Comparison of ENCODE assay signal across 9 mouse cellular contexts in the genomic region with DNA sequence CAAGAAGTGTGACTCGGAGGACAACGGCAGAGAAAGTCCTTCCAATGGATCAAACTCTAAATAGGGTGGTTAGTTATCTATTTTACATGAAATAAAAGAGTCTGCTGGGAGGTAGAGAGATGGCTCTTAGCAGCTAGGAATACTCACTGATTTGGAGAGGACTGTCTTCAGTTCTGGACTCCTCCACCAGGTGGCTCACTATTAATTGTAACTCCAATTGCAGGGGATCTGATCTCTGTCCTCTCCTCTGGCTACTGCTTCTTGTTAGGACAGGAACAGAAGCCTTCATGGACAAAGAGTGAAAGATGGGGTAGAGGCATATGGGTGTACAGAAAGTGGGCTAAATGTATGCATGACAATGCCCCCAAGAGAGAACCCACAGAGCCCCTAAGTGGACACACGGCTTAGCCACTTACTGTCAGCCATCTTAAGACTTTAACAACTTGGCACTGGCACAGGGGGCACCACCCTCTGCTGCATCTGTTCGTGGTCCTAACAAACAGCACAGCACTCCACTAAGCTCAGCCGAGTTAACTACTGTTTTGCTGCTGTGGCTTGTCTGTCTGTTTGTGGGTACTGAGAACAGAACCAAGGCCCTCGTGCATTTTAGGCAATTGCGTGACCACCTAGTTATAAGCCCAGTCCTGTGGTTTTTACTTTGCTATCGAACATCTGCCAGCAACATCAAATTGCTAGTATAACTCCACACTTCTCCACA. TPM values are rescaled to one million over a fixed set of nuclear protein-coding genes. Genes with fewer than 3 reads are reported as not detected.
DNase-seq lines count a peak whose midpoint lies in the region; ATAC-seq and TF ChIP-seq lines count a peak whose summit lies in the region.
"Had no signal": no experiment of that assay in that cellular context is flagged by ENCODE, and none has a peak within 500 bp of the region (broad histone marks: within the 10 kb centered on the region; RNA-seq: fewer than 3 reads in every experiment).

No protein-coding gene starts in this region.

- H3K4me3 ChIP-seq in gastrocnemius, adult 2 months, result no peak overlapping the region
- H3K4me3 ChIP-seq in embryonic facial prominence, embryonic 11.5 days (ENCODE audit: low read depth, low read length), result no peak overlapping the region
- no peak overlapping the region for H3K4me3 ChIP-seq in kidney, postnatal 0 days (replicated peaks; ENCODE audit: low read depth, low read length)
- H3K4me3 ChIP-seq in lung, embryonic 14.5 days (ENCODE audit: low read depth, low read length), result no peak overlapping the region
- H3K4me3 ChIP-seq in spleen, adult 2 months (ENCODE audit: extremely low read depth, insufficient read depth, insufficient read length), result no peak overlapping the region

- H3K9ac ChIP-seq in embryonic facial prominence, embryonic 11.5 days (replicated peaks; ENCODE audit: low read length), result no peak overlapping the region
- no peak overlapping the region for H3K9ac ChIP-seq in kidney, postnatal 0 days (ENCODE audit: low read depth, low read length)
- H3K9ac ChIP-seq in lung, embryonic 14.5 days, result no peak overlapping the region

- no peaks in the 10 kb centered on the region for H3K36me3 ChIP-seq in embryonic facial prominence, embryonic 11.5 days (replicated peaks; ENCODE audit: control insufficient read depth, insufficient read depth, low read depth, low read length)
- no peaks in the 10 kb centered on the region for H3K36me3 ChIP-seq in kidney, postnatal 0 days (ENCODE audit: insufficient read depth, low read length)
- no peaks in the 10 kb centered on the region for H3K36me3 ChIP-seq in lung, embryonic 14.5 days (ENCODE audit: insufficient read depth)
- no peaks in the 10 kb centered on the region for H3K36me3 ChIP-seq in spleen, adult 2 months (ENCODE audit: control insufficient read depth, insufficient read depth, low read length)

- TF ChIP-seq CTCF in gastrocnemius, adult 2 months (IDR thresholded peaks at IDR 0.05), result peak; percentile 61
- peak; percentile 78 for TF ChIP-seq CTCF in kidney, postnatal 0 days (IDR thresholded peaks at IDR 0.05; ENCODE audit: low read depth)
- TF ChIP-seq CTCF in lung, embryonic 14.5 days (IDR thresholded peaks at IDR 0.05; ENCODE audit: low read depth), result peak; percentile 65
- peak; percentile 24; the same call in 1 of the 2 replicates for TF ChIP-seq CTCF in spleen, adult 2 months (IDR thresholded peaks at IDR 0.05; ENCODE audit: extremely low read depth, insufficient read depth, insufficient read length, insufficient replicate concordance)

- no peak overlapping the region for H3K27ac ChIP-seq in gastrocnemius, adult 2 months
- no peak overlapping the region for H3K27ac ChIP-seq in embryonic facial prominence, embryonic 11.5 days (replicated peaks; ENCODE audit: low read depth, low read length)
- no peak overlapping the region for H3K27ac ChIP-seq in kidney, postnatal 0 days
- H3K27ac ChIP-seq in lung, embryonic 14.5 days (ENCODE audit: low read depth), result no peak overlapping the region
- no peak overlapping the region for H3K27ac ChIP-seq in spleen, adult 2 months (ENCODE audit: insufficient read depth, low read length)

- no peaks in the 10 kb centered on the region for H3K27me3 ChIP-seq in embryonic facial prominence, embryonic 11.5 days (ENCODE audit: control insufficient read depth, insufficient read depth, low read length)
- H3K27me3 ChIP-seq in kidney, postnatal 0 days (ENCODE audit: insufficient read depth, low read length), result no peaks in the 10 kb centered on the region
- no peaks in the 10 kb centered on the region for H3K27me3 ChIP-seq in lung, embryonic 14.5 days (ENCODE audit: insufficient read depth, low read length)
- no peaks in the 10 kb centered on the region for H3K27me3 ChIP-seq in spleen, adult 2 months (ENCODE audit: control insufficient read depth, insufficient read depth, low read length)

- no peak for DNase-seq in gastrocnemius, adult 2 months
- no peak for DNase-seq in gastrocnemius, postnatal 14 days
- DNase-seq in A20 (ENCODE audit: low read depth, low spot score), result peak; percentile 69
- peak; percentile 27 for DNase-seq in adrenal gland, postnatal 25 days
- peak; percentile 55 for DNase-seq in embryonic facial prominence, embryonic 11.5 days (ENCODE audit: low spot score)
- peak; percentile 75 for DNase-seq in kidney, postnatal 0 days (ENCODE audit: low spot score)
- DNase-seq in lung, embryonic 14.5 days, result peak; percentile 74
- DNase-seq in spleen, adult 2 months (ENCODE audit: low read depth in 1 of 2, low spot score in 2 of 2), result peak; percentile 27 to 69

- no peak for TF ChIP-seq POLR2A in spleen, adult 2 months (IDR thresholded peaks at IDR 0.05; ENCODE audit: low read depth, low read length)

- no peak overlapping the region for H3K4me2 ChIP-seq in embryonic facial prominence, embryonic 11.5 days (ENCODE audit: low read depth, low read length)
- H3K4me2 ChIP-seq in kidney, postnatal 0 days (ENCODE audit: low read length), result no peak overlapping the region
- no peak overlapping the region for H3K4me2 ChIP-seq in lung, embryonic 14.5 days

- no peaks in the 10 kb centered on the region for H3K4me1 ChIP-seq in embryonic facial prominence, embryonic 11.5 days (ENCODE audit: control insufficient read depth, insufficient read depth, low read length)
- no peaks in the 10 kb centered on the region for H3K4me1 ChIP-seq in kidney, postnatal 0 days (replicated peaks; ENCODE audit: insufficient read depth, low read length)
- no peaks in the 10 kb centered on the region for H3K4me1 ChIP-seq in lung, embryonic 14.5 days (ENCODE audit: insufficient read depth)
- peaks cover 2% of the 10 kb centered on the region; the same call in 1 of the 2 replicates for H3K4me1 ChIP-seq in spleen, adult 2 months (ENCODE audit: control insufficient read depth, insufficient read depth, insufficient read length)

- ATAC-seq in embryonic facial prominence, embryonic 11.5 days (replicated peaks; ENCODE audit: insufficient number of reproducible peaks, low FRiP score, low TSS enrichment, low read depth), result no peak
- no peak for ATAC-seq in kidney, postnatal 0 days (replicated peaks; ENCODE audit: low FRiP score, low read depth)
- ATAC-seq in lung, embryonic 14.5 days (ENCODE audit: insufficient read depth), result no peak

- intact Hi-C loops in gastrocnemius, adult 2 months (cut with DNase I), result loop anchor here (10.0 kb wide), 1 partner anchor 102 kb away; no protein-coding TSS in a partner anchor
- intact Hi-C loops in gastrocnemius, postnatal 14 days (cut with DNase I; ENCODE audit: low total_unique reads), result no loop called here

- no peaks in the 10 kb centered on the region for H3K9me3 ChIP-seq in embryonic facial prominence, embryonic 11.5 days (replicated peaks; ENCODE audit: control insufficient read depth, low read length)
- no peaks in the 10 kb centered on the region for H3K9me3 ChIP-seq in kidney, postnatal 0 days (replicated peaks; ENCODE audit: low read length)
- peaks cover 2% of the 10 kb centered on the region; the same call in 1 of the 2 replicates for H3K9me3 ChIP-seq in lung, embryonic 14.5 days (ENCODE audit: low read depth, low read length)

- WGBS in embryonic facial prominence, embryonic 11.5 days, result 79% methylated on average over 8 of the region's 8 CpGs
- WGBS in kidney, postnatal 0 days, result 80% methylated on average over 8 of the region's 8 CpGs
- 80% methylated on average over 8 of the region's 8 CpGs for WGBS in lung, embryonic 14.5 days
- 42% methylated on average over 8 of the region's 8 CpGs for WGBS in spleen, adult 2 months

RNA-seq across cellular contexts. Expression of a gene that starts 3.6 kb away (rescaled TPM):
- under 1 TPM in 1 of 2 experiments, not detected in 1; 0.14 TPM for total RNA-seq in gastrocnemius, adult 2 months (2021)
- not detected for total RNA-seq in gastrocnemius, postnatal 14 days (2021)
- not detected in 2 replicates for total RNA-seq in adrenal gland, postnatal 25 days (2021)
- not detected in 2 replicates for polyA plus RNA-seq in embryonic facial prominence, embryonic 11.5 days (2014; fragmentation: Nextera tagmentation; extraction: Ambion mirVana)
- polyA plus RNA-seq in kidney, postnatal 0 days (2015; fragmentation: Nextera tagmentation; extraction: Ambion mirVana), result 0.08 TPM in 1 of 2 replicates, not detected in the other
- polyA plus RNA-seq in lung, embryonic 14.5 days (2014; fragmentation: Nextera tagmentation; extraction: Ambion mirVana), result not detected in 2 replicates
- polyA plus RNA-seq in spleen, adult 2 months (2012; rRNA removed), result 0.67 and 2.1 TPM in 2 replicates
- total RNA-seq: layer of hippocampus, adult 8-10 months had no signal

RNA-seq across cellular contexts. Expression of a gene that starts 29.4 kb away (rescaled TPM):
- not detected for total RNA-seq in gastrocnemius, adult 2 months (2021)
- not detected for total RNA-seq in gastrocnemius, postnatal 14 days (2021)
- total RNA-seq in adrenal gland, postnatal 25 days (2021), result 2.6 TPM in 1 of 2 replicates, not detected in the other
- not detected in 2 replicates for polyA plus RNA-seq in embryonic facial prominence, embryonic 11.5 days (2014; fragmentation: Nextera tagmentation; extraction: Ambion mirVana)
- polyA plus RNA-seq in kidney, postnatal 0 days (2015; fragmentation: Nextera tagmentation; extraction: Ambion mirVana), result 0.05 and 0.11 TPM in 2 replicates
- polyA plus RNA-seq in lung, embryonic 14.5 days (2014; fragmentation: Nextera tagmentation; extraction: Ambion mirVana), result not detected in 2 replicates
- polyA plus RNA-seq in spleen, adult 2 months (2012; rRNA removed), result 0.20 and 0.32 TPM in 2 replicates
- total RNA-seq: layer of hippocampus, adult 8-10 months had no signal

Comparison
In these comparisons a context has a peak if more than half of its experiments do, and no peak if none do; other contexts are left out.
1. DNase-seq: peak in A20 (single experiment), adrenal gland, postnatal 25 days (single experiment), embryonic facial prominence, embryonic 11.5 days (single experiment), kidney, postnatal 0 days (single experiment), lung, embryonic 14.5 days (single experiment) and spleen, adult 2 months (2 of 2); none in gastrocnemius, adult 2 months (single experiment) and gastrocnemius, postnatal 14 days (single experiment).
2. CTCF ChIP-seq: peak in every context shown above with its lines; median percentile 78 in kidney, postnatal 0 days; 65 in lung, embryonic 14.5 days; 61 in gastrocnemius, adult 2 months; 24 in spleen, adult 2 months.